Comparison of ENCODE assay signal across 29 mouse cellular contexts in the genomic region with DNA sequence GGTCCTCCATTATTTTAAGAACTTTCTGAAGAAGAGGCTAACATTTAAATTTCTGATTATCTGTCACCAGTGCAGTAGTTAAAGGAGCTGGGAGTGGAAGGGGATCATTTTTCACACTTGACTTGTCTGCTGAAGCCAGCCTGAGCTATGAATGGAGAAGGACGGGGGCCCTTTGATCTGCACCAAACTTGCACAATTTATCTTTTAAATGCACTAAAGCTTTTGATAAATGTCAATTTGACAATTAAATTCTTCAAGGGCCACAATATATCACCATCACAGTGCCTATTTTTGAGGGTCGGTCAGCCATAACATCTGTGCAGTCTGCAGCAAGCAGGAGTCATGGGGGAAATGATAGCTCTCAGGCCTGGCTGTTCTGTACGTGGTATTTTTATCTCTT.
A peak's percentile ranks its signal among the peaks of the same experiment; 100 is the strongest.
DNase-seq lines count a peak whose midpoint lies in the region; ATAC-seq lines count a peak whose summit lies in the region.
"Had no signal": no experiment of that assay in that cellular context is flagged by ENCODE, and none has a peak within 500 bp of the region (broad histone marks: within the 10 kb centered on the region; RNA-seq: fewer than 3 reads in every experiment).

No protein-coding gene starts in this region.

- no peak overlapping the region for H3K4me2 ChIP-seq in hindbrain, embryonic 16.5 days (ENCODE audit: low read length)
- no peak overlapping the region for H3K4me2 ChIP-seq in midbrain, embryonic 11.5 days
- no peak overlapping the region for H3K4me2 ChIP-seq in midbrain, embryonic 15.5 days
- H3K4me2 ChIP-seq: embryonic facial prominence, embryonic 13.5 days; heart, embryonic 13.5 days; hindbrain, embryonic 14.5 days had no signal

- H3K9ac ChIP-seq in hindbrain, embryonic 16.5 days (ENCODE audit: low read depth, low read length), result no peak overlapping the region
- H3K9ac ChIP-seq in midbrain, embryonic 11.5 days (ENCODE audit: low read length), result no peak overlapping the region
- H3K9ac ChIP-seq in midbrain, embryonic 15.5 days, result no peak overlapping the region
- H3K9ac ChIP-seq: embryonic facial prominence, embryonic 13.5 days; heart, embryonic 13.5 days; hindbrain, embryonic 14.5 days; liver, embryonic 14.5 days had no signal

- DNase-seq in hindbrain, embryonic 10.5 days (ENCODE audit: low spot score), result no peak
- DNase-seq in midbrain, embryonic 11.5 days (ENCODE audit: low spot score, missing footprints), result no peak
- peak; percentile 53 for DNase-seq in embryo, embryonic 10 days (ENCODE audit: low spot score)
- DNase-seq in embryo, embryonic 9.5 days (ENCODE audit: extremely low spot score), result peak; percentile 39
- DNase-seq in gastrocnemius, adult 18-20 months (ENCODE audit: low spot score), result no peak
- no peak for DNase-seq in heart, postnatal 10 days
- DNase-seq: adrenal gland, postnatal 36 days; cerebellum, adult 2 months; cerebellum, postnatal 14 days; heart, adult 2 months; heart, postnatal 14 days; kidney, adult 18-20 months; kidney, postnatal 14 days; layer of hippocampus, adult 9-11 months; liver; lung, adult 2 months; lung, postnatal 10 days; right cerebral cortex, postnatal 4 days; thymus, postnatal 4 days had no signal

- intact Hi-C loops in heart, postnatal 10 days (cut with DNase I), result no loop called here

- H3K4me1 ChIP-seq in hindbrain, embryonic 10.5 days (replicated peaks), result peaks cover 31% of the 10 kb centered on the region
- H3K4me1 ChIP-seq in hindbrain, embryonic 16.5 days (ENCODE audit: control insufficient read depth, insufficient read depth, low read depth, low read length), result peaks cover 2% of the 10 kb centered on the region; the same call in 1 of the 2 replicates
- peaks cover 6% of the 10 kb centered on the region for H3K4me1 ChIP-seq in midbrain, embryonic 11.5 days (ENCODE audit: control insufficient read depth, insufficient read depth, low read length)
- peaks cover 3% of the 10 kb centered on the region for H3K4me1 ChIP-seq in midbrain, embryonic 15.5 days

- H3K27ac ChIP-seq in hindbrain, embryonic 10.5 days, result peak overlapping the region; percentile 50; the same call in 1 of the 2 replicates
- H3K27ac ChIP-seq in hindbrain, embryonic 16.5 days (ENCODE audit: low read depth, low read length), result no peak overlapping the region
- H3K27ac ChIP-seq in midbrain, embryonic 11.5 days (ENCODE audit: low read depth, low read length), result no peak overlapping the region
- H3K27ac ChIP-seq in midbrain, embryonic 15.5 days, result no peak overlapping the region
- H3K27ac ChIP-seq: embryonic facial prominence, embryonic 13.5 days; heart, adult 2 months; heart, embryonic 13.5 days; hindbrain, embryonic 14.5 days; liver, embryonic 14.5 days; macrophage had no signal

- no peaks in the 10 kb centered on the region for H3K36me3 ChIP-seq in hindbrain, embryonic 10.5 days
- no peaks in the 10 kb centered on the region for H3K36me3 ChIP-seq in hindbrain, embryonic 16.5 days (ENCODE audit: control insufficient read depth, insufficient read depth, low read length)
- no peaks in the 10 kb centered on the region for H3K36me3 ChIP-seq in midbrain, embryonic 11.5 days (ENCODE audit: control insufficient read depth, insufficient read depth, low read length)
- no peaks in the 10 kb centered on the region for H3K36me3 ChIP-seq in midbrain, embryonic 15.5 days (replicated peaks)
- H3K36me3 ChIP-seq: embryonic facial prominence, embryonic 13.5 days; heart, embryonic 13.5 days had no signal

- ATAC-seq in hindbrain, embryonic 16.5 days, result no peak
- 0 out of 2 replicates have a peak, but pooled peaks have one; percentile 40 for ATAC-seq in midbrain, embryonic 11.5 days (ENCODE audit: low FRiP score)
- no peak for ATAC-seq in midbrain, embryonic 15.5 days (replicated peaks)
- ATAC-seq: CD4-positive, CD25-positive, alpha-beta regulatory T cell, adult 4 months; forebrain, embryonic 14.5 days had no signal

- 33% methylated on average over 3 of the region's 3 CpGs for WGBS in hindbrain, embryonic 10.5 days
- 10% methylated on average over 3 of the region's 3 CpGs for WGBS in hindbrain, embryonic 16.5 days
- WGBS in midbrain, embryonic 11.5 days, result 30% methylated on average over 3 of the region's 3 CpGs
- 26% methylated on average over 3 of the region's 3 CpGs for WGBS in midbrain, embryonic 15.5 days

- no peaks in the 10 kb centered on the region for H3K27me3 ChIP-seq in hindbrain, embryonic 10.5 days (ENCODE audit: insufficient read depth, poor library complexity, severe bottlenecking)
- no peaks in the 10 kb centered on the region for H3K27me3 ChIP-seq in hindbrain, embryonic 16.5 days (replicated peaks; ENCODE audit: control insufficient read depth, insufficient read depth, low read length)
- no peaks in the 10 kb centered on the region for H3K27me3 ChIP-seq in midbrain, embryonic 11.5 days (ENCODE audit: control insufficient read depth, insufficient read depth, low read length)
- no peaks in the 10 kb centered on the region for H3K27me3 ChIP-seq in midbrain, embryonic 15.5 days (replicated peaks)
- H3K27me3 ChIP-seq: embryonic facial prominence, embryonic 13.5 days; heart, embryonic 13.5 days had no signal

- H3K4me3 ChIP-seq in hindbrain, embryonic 10.5 days, result no peak overlapping the region
- H3K4me3 ChIP-seq in hindbrain, embryonic 16.5 days (ENCODE audit: low read length), result no peak overlapping the region
- H3K4me3 ChIP-seq in midbrain, embryonic 11.5 days (ENCODE audit: low read depth, low read length), result no peak overlapping the region
- H3K4me3 ChIP-seq in midbrain, embryonic 15.5 days, result no peak overlapping the region
- H3K4me3 ChIP-seq: embryonic facial prominence, embryonic 13.5 days; erythroblast, embryonic 14.5 days; heart, adult 2 months; heart, embryonic 13.5 days had no signal

- 0 out of 2 replicates have a peak, but pooled peaks cover 3% of the 10 kb centered on the region for H3K9me3 ChIP-seq in hindbrain, embryonic 10.5 days
- H3K9me3 ChIP-seq in hindbrain, embryonic 16.5 days (ENCODE audit: control insufficient read depth, low read length), result peaks cover 2% of the 10 kb centered on the region; the same call in 1 of the 2 replicates
- H3K9me3 ChIP-seq in midbrain, embryonic 11.5 days (ENCODE audit: control insufficient read depth, low read length), result no peaks in the 10 kb centered on the region
- H3K9me3 ChIP-seq in midbrain, embryonic 15.5 days, result no peaks in the 10 kb centered on the region
- H3K9me3 ChIP-seq: embryonic facial prominence, embryonic 13.5 days had no signal

Comparison
In these comparisons a context has a peak if more than half of its experiments do, and no peak if none do; other contexts are left out.
1. DNase-seq: peak in embryo, embryonic 10 days (single experiment) and embryo, embryonic 9.5 days (single experiment); none in hindbrain, embryonic 10.5 days (single experiment), midbrain, embryonic 11.5 days (single experiment), gastrocnemius, adult 18-20 months (single experiment) and heart, postnatal 10 days (0 of 2).